Mouse (Mus musculus): ENCODE data around the gene Sdr42e1. TPM values are rescaled to one million over a fixed set of nuclear protein-coding genes. Genes with fewer than 3 reads are reported as not detected.

Sdr42e1 gene
- total RNA-seq, 2 experiments from 2014 or later: 4.7 to 5.1 TPM

Other genes starting within 250 kb of the Sdr42e1 start
- gene Plcg2, start 175.4 kb downstream of the Sdr42e1 start, total RNA-seq (2021): 1 to 10 TPM; 2.6 to 2.8 TPM
- under 1 TPM in 1 of 2 experiments, not detected in 1; 0.41 TPM for gene Hsd17b2, start 28.2 kb upstream of the Sdr42e1 start, total RNA-seq (2021)
- 10 to 100 TPM; 18.7 to 21.9 TPM for gene Mphosph6, start 128.3 kb upstream of the Sdr42e1 start, total RNA-seq (2021)

Data from left cerebral cortex, postnatal 36 days (tissue).